Mouse (Mus musculus) stomach, embryonic 16.5 days (tissue): ENCODE data around the gene Bcl6. TPM values are rescaled to one million over a fixed set of nuclear protein-coding genes. Genes with fewer than 3 reads are reported as not detected.

Source experiments
- ATAC-seq: fragments of 200-750 bp; cut with Nextera tagmentation; 2 replicates; pipeline ENCODE4 v1.8.0; 2017; ENCODE audit warnings: moderate number of reproducible peaks, moderate TSS enrichment; ENCODE audit not compliant: insufficient read depth, low FRiP score
- H3K27ac ChIP-seq: fragments of 300-500 bp; sonication (generic); 2 replicates; pipeline ENCODE4 v1.5.1; 2014; ENCODE audit warnings: low read length
- H3K27me3 ChIP-seq: fragments of 300-500 bp; sonication (generic); 2 replicates; pipeline ENCODE4 v1.6.1; 2014; ENCODE audit warnings: low read length, control low read depth, mixed read lengths; ENCODE audit not compliant: control insufficient read depth, insufficient read depth
- H3K36me3 ChIP-seq: fragments of 300-500 bp; sonication (generic); 2 replicates; pipeline ENCODE4 v1.6.1; 2014; ENCODE audit warnings: low read length; ENCODE audit not compliant: control insufficient read depth, insufficient read depth
- H3K4me1 ChIP-seq: fragments of 300-500 bp; sonication (generic); 2 replicates; pipeline ENCODE4 v1.6.1; 2014; ENCODE audit warnings: low read length, control low read depth, mixed read lengths; ENCODE audit not compliant: control insufficient read depth, insufficient read depth
- H3K4me2 ChIP-seq: fragments of 300-500 bp; sonication (generic); 2 replicates; pipeline ENCODE4 v1.6.1; 2014; ENCODE audit warnings: low read depth, low read length, mixed read lengths
- H3K4me3 ChIP-seq: fragments of 300-500 bp; sonication (generic); replicated peaks from 2 replicates; pipeline ENCODE4 v1.5.1; 2014; ENCODE audit warnings: mild to moderate bottlenecking, low read length
- H3K9ac ChIP-seq: fragments of 300-500 bp; sonication (generic); 2 replicates; pipeline ENCODE4 v1.6.1; 2014; ENCODE audit warnings: low read length
- H3K9me3 ChIP-seq: fragments of 300-500 bp; sonication (generic); replicated peaks from 2 replicates; pipeline ENCODE4 v1.6.1; 2016; ENCODE audit warnings: low read length, control low read depth; ENCODE audit not compliant: control insufficient read depth
- WGBS: fragments of 180-500 bp; shearing (Covaris S2); extraction: QIAGEN DNeasy Blood & Tissue Kit; methylation state at CpG from one replicate; pipeline ENCODE4 v1.1.7; 2014; 5-methylcytosine and 5-hydroxymethylcytosine counted together
- polyA plus RNA-seq: library from polyadenylated mRNA; unstranded; fragments of >200 nt; fragmentation: Nextera tagmentation; extraction: Ambion mirVana; gene quantifications from 2 replicates; pipeline ENCODE4 v1.2.1, GENCODE M21; 2015

Gene Bcl6
- polyA plus RNA-seq, 1 experiment from 2014 or later, result 1.5 TPM

DNA sequence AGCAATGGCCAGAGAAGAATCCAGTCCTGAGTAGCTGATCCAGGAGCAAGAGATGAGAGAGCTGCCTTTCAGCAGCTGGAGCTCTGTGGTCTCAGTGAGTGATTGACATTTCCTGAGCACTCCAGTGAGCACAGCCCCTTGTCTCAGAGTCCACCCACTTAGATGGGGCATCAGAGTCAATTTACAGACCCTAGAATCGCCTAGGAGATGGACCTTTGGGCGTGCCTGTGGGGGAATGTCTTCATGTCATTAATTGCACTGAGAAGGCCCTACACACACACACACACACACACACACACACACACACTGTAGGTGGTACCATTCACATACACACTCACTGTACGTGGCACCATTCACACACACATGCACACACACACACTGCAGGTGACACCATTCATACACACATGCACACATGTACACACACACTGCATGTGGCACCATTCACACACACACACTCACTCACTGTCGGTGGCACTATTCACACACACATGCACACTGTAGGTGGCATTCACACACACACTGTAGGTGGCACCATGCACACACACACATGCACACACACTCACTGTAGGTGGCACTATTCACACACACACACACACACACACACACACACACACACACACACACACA lies 36.4 kb downstream of the Bcl6 start:
- Histone ChIP-seq H3K27me3 (no peaks in the 10 kb centered on the region), H3K4me2 (no peak overlapping the region), H3K36me3 (no peaks in the 10 kb centered on the region), H3K4me1 (no peaks in the 10 kb centered on the region), H3K27ac (no peak overlapping the region), H3K9me3 (no peaks in the 10 kb centered on the region), H3K4me3 (no peak overlapping the region), H3K9ac (no peak overlapping the region)
- ATAC-seq, result no peak
- WGBS, result 69% methylated on average over 4 of the region's 4 CpGs

GRCm38 (mm10) chr16:23947654-23948053 lies 41.0 kb downstream of the Bcl6 start:
- Histone ChIP-seq H3K4me1 (no peaks in the 10 kb centered on the region), H3K9ac (no peak overlapping the region), H3K9me3 (no peaks in the 10 kb centered on the region), H3K4me2 (no peak overlapping the region), H3K27me3 (no peaks in the 10 kb centered on the region), H3K27ac (no peak overlapping the region), H3K4me3 (no peak overlapping the region), H3K36me3 (no peaks in the 10 kb centered on the region)
- WGBS, result 86% methylated on average over 6 of the region's 6 CpGs
- ATAC-seq, result no peak

DNA sequence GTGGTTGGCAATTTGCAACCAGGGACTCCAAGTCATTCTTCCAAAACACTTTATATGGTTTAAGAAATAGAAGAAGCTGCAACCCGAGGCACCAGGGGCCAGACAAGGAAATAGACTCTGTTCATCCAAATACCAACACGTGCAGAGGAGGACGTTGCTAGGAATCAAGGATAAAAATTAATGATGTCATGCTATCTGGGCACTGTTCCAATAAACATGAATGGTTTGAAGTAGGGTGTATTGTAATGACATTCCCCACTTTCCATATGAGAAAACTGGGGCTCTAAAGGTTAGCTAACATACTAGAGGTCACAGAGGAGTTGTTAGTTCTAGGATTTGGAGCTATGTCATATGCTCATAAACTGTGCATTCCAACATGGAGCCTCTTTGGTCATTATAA lies 43.9 kb downstream of the Bcl6 start:
- no peak overlapping the region for H3K27ac ChIP-seq
- H3K9ac ChIP-seq, result no peak overlapping the region
- H3K9me3 ChIP-seq, result no peaks in the 10 kb centered on the region
- WGBS, result 18% methylated on average over 3 of the region's 3 CpGs
- H3K4me2 ChIP-seq, result no peak overlapping the region
- H3K4me1 ChIP-seq, result no peaks in the 10 kb centered on the region
- H3K27me3 ChIP-seq, result no peaks in the 10 kb centered on the region
- H3K36me3 ChIP-seq, result no peaks in the 10 kb centered on the region
- no peak overlapping the region for H3K4me3 ChIP-seq
- no peak for ATAC-seq

- Histone ChIP-seq H3K36me3 (no peaks in the 10 kb centered on the region), H3K4me1 (no peaks in the 10 kb centered on the region), H3K9me3 (no peaks in the 10 kb centered on the region), H3K27me3 (no peaks in the 10 kb centered on the region), H3K9ac (no peak overlapping the region), H3K4me2 (no peak overlapping the region), H3K4me3 (no peak overlapping the region), H3K27ac (no peak overlapping the region)
- WGBS, result 25% methylated on average over 2 of the region's 2 CpGs
- no peak for ATAC-seq
Measured at GRCm38 (mm10) chr16:23934397-23934796, 54.3 kb downstream of the Bcl6 start.

DNA sequence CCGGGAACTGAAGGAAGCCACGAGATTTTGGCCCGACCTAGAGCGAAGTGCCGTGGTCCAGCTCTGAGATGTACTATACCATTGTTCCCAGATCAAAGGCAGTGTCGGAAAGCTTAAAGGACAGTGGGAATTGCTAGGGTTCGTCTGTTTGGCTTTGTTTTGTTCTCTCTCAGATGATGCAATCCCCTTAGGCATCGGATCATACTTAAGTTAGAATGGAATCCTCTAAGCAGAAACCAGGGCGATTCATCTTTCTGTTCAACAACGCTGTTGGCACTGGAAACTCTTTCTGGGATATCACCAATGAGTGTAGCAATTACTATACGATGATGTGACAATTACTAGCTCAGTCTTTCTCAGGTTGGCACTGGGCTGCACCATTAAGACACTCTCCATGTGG lies 56.4 kb downstream of the Bcl6 start, which contains the start of gene Rtp2:
TSS of gene Rtp2 (minus strand) at position 101 of the 400 bp plus-strand sequence.
- Histone ChIP-seq H3K36me3 (no peaks in the 10 kb centered on the region), H3K27ac (no peak within 1 kb of the TSS), H3K4me2 (no peak within 1 kb of the TSS), H3K27me3 (no peaks in the 10 kb centered on the region), H3K9me3 (no peaks in the 10 kb centered on the region), H3K9ac (no peak within 1 kb of the TSS), H3K4me3 (no peak within 1 kb of the TSS), H3K4me1 (no peaks in the 10 kb centered on the region)
- 82% methylated on average over 11 of the region's 11 CpGs for WGBS
- no peak for ATAC-seq

DNA sequence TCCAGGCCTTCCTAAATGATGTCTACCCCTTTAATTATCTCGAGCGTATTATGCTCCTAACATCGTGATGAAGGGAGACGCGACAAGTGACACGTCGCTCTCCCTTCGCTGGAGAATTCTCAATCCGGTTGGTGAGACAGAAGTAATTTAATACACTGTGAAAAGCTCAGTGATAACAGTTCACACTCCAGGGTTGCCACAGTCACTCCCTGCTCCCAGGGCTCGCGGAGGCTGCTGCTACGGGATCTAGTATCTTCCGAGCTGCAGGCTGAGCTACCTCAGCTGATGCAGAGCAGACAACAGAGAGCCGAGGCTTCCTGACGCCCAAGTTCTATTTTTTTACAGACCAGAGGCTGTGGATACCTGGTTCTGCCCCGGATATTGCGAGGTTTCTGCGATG lies 57.4 kb downstream of the Bcl6 start:
- no peaks in the 10 kb centered on the region for H3K9me3 ChIP-seq
- no peak overlapping the region for H3K4me2 ChIP-seq

GRCm38 (mm10) chr16:23930426-23931073 lies 58.1 kb downstream of the Bcl6 start:
- Histone ChIP-seq H3K4me1 (no peaks in the 10 kb centered on the region), H3K4me2 (no peak overlapping the region), H3K36me3 (no peaks in the 10 kb centered on the region), H3K27ac (no peak overlapping the region), H3K27me3 (no peaks in the 10 kb centered on the region), H3K4me3 (no peak overlapping the region), H3K9ac (no peak overlapping the region), H3K9me3 (no peaks in the 10 kb centered on the region)
- no peak for ATAC-seq
- 82% methylated on average over 3 of the region's 3 CpGs for WGBS

More for the DNA sequence above, 57.4 kb downstream of the Bcl6 start:
- Histone ChIP-seq H3K4me3 (no peak overlapping the region), H3K27ac (no peak overlapping the region), H3K36me3 (no peaks in the 10 kb centered on the region), H3K27me3 (no peaks in the 10 kb centered on the region), H3K4me1 (no peaks in the 10 kb centered on the region), H3K9ac (no peak overlapping the region)
- WGBS, result 69% methylated on average over 18 of the region's 18 CpGs
- ATAC-seq, result no peak

GRCm38 (mm10) chr16:23927301-23928114 lies 61.1 kb downstream of the Bcl6 start:
- ATAC-seq, result no peak

DNA sequence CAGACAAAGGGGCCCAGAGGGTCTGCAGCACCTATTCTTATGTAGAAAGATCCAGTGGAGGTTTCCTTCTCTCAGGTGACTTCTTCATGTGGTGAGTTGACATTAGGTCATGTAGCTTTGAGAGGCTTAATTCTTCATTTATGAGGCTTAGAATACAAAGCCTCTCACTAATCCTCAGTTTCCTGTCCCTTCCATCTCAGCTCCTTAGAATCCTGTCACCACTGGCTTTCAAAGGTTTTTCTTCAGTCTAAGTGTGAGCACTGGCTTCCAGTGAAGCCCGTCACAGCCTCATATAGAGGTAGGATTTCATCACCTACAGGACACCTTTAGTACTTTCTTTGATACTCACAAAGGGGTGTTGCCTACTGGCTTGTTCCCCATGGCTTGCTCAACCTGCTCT lies 65.7 kb downstream of the Bcl6 start:
- no peak overlapping the region for H3K9ac ChIP-seq
- H3K9me3 ChIP-seq, result no peaks in the 10 kb centered on the region
- no peaks in the 10 kb centered on the region for H3K4me1 ChIP-seq
- no peaks in the 10 kb centered on the region for H3K27me3 ChIP-seq
- ATAC-seq, result no peak
- 78% methylated on average over 1 of the region's 1 CpGs for WGBS
- H3K27ac ChIP-seq, result no peak overlapping the region
- H3K36me3 ChIP-seq, result no peaks in the 10 kb centered on the region
- H3K4me2 ChIP-seq, result no peak overlapping the region
- no peak overlapping the region for H3K4me3 ChIP-seq

More at GRCm38 (mm10) chr16:23927301-23928114, 61.1 kb downstream of the Bcl6 start:
- 88% methylated on average over 33 of the region's 33 CpGs for WGBS
- Histone ChIP-seq H3K27ac (no peak overlapping the region), H3K4me2 (no peak overlapping the region), H3K9ac (no peak overlapping the region), H3K9me3 (no peaks in the 10 kb centered on the region), H3K4me3 (no peak overlapping the region), H3K36me3 (no peaks in the 10 kb centered on the region), H3K4me1 (no peaks in the 10 kb centered on the region), H3K27me3 (no peaks in the 10 kb centered on the region)
